Mouse (Mus musculus) liver (tissue): Measurements from ENCODE around the gene Lifr.

ENCODE experiments used
- DNase-seq: peaks from one replicate; pipeline ENCODE4 v3.0.0-alpha.2; 2020; ENCODE audit warnings: mixed read lengths

The Lifr gene

DNA sequence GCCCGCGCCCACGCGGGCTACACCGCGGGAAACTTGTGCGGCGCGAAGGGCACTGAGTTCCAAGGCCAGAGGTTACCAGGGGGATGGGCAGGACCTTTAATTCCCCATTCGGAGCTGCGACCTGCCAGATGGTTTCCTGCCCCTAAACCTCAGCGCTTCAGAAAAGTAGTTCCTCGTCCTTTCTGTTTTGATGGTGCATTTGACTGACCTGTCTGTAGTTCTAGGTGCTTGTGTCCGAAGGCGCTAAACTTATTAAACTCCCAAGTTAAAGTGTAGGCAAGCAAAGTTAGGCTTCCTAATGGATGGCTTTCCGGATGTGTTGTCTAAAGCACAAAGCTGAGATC lies 39.5 kb downstream of the Lifr start:
- DNase-seq: no peak

DNA sequence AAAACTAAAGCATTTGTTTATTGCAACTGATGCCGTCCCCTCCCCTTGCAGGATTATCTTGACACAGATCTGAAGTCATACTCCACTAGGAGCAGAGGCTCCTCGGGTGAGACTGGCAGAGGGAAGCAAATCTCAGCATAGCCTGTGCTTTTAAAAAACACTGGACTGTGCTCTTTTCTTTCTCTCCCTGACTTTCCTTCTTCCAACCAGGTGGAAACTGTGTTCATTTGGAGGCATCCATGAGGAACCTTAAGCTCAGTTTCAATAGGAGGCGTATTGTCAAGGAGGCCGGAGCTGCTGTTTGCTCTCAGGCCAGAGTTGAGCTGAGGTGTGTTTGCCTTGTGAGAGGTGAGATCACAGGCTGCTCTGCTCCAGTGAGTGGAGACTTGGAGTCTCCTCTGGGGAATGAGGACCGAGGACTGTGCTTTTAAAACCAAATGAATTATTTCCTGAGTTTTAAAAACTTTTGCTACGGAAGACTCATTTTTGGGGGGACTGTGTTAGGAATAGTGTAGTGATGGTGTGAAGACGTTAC lies 40.3 kb downstream of the Lifr start:
- DNase-seq: no peak

DNA sequence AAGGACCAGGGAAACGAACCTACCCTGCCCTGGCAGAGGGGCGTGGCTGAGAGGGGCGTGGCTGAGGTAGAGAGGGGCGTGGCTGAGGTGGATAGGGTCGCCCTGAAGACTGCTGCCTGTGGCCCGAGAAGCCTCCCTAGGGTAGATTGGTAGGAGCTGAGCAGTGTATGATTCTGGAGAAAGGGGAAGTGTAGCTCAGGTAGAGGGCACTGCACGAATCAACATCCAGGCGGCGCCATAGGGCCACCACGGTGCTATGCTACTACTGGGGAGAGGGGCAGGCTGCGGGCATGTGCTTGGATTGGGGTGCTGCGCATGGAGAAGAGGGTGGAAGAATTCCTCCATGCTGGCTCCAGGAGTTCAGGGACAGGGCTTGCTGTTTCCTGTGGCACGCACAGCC lies 42.3 kb downstream of the Lifr start:
- peak; percentile 19 for DNase-seq

DNA sequence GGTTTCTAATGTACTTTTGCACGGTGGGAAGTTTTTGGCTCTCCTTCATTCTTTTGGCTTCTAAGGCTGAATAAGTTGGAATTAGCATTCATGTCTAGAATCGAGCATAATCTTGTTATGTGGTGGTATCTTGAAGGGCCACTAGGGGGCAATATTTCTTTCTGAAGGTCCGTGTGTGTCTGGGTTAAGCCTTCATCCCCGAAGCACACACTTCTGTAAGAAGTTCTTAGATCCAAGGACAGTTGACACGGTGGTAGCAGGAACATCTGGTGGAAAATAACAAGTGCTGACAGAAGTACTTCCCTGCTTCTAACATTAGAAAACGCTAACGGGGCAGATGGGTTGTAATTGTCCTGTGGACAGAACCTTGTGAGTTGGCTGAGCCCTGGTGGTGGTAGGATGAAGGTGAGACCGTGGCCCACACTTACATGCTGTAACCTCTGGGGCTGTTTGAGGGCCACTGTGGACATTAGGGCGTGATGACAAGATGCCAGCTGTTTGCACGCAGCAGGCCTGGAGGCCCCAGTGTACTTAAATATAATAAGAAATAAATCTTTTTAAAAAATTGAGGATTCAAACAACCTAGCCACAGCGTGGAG lies 44.1 kb downstream of the Lifr start:
- no peak for DNase-seq

DNA sequence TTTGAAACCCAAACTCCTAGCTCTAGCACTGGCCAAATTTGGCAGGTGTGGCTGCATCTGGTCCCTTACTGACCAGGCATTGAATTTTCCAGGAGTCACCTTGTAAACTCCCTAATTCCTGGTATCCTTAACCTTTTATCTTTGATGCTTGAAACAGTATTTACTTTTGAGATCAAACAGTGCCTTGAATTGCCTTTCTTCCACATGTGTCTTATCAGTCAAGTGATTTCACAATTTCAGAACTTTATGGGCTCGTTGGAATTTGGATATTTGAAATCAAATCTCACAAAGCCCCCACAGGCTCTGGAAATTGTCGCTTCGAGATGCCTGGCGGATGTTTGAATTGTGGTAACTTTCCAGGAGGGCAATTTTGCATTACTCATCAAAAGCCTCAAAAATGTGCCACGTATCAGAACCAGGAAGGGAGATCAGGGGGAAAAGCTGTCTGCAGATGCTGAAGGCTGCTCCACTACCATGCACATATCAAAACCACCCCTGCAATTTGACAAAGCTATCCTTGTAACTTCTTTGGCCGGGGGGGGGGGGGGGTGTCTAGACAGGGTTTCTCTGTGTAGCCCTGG lies 45.7 kb downstream of the Lifr start:
- DNase-seq: no peak

DNA sequence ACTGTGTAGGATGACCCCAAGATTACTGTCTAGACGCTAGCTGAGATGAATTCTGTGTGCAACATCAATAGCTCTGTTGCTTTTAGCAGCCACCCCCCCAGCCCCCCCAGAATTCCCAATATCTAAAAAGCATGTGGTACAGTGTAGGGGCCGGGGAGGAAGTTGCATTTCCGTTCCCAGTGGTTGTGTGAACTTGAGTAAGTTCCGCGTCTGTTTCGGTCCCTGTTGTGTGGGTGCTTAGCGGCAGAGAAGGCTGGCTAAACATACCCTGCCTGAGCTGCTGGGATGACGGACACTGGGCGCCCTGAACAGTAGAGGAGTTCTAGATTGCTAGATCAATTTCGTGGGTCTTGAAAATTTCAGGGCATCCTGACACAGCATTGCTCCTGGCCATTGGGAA lies 46.5 kb downstream of the Lifr start:
- no peak for DNase-seq

DNA sequence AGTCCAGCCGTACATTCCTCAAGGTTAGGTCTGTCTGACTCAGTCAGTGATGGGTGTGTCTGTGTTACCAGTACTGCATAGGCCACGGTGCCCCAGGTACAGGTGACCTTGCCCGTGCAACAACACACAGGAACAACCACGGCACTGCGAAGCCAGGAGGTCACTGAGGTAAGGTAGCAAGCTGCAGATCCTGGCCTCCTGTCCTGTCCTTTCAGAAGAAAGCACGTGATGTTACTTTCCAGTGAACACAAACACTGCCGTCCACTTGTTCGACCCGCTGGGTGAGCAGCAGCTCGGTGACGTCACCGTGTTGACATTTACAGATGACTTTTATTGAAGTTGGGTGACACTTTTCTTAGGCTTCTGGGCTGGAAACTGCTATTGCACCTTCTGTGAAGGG lies 47.2 kb downstream of the Lifr start:
- peak; percentile 16 for DNase-seq

DNA sequence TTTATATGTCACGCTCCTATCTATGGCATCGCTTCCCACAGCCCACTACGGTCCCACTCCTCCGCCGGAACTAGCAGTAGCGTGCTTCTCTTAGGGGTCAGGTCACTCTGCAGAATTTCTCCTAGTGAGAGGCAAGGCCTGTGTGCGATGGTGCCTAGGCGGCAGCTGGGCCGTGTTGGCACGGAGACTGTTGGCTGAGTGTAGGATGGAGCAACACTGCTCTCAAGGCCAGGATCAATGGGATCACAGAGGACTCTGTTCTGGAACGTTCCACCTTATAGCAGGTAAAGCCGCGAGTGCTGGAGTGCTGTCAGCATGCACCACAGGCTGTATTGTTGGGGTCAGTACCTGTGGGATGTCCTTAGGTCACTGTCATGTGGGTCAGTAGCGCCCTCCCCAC lies 48.1 kb downstream of the Lifr start:
- DNase-seq: no peak

DNA sequence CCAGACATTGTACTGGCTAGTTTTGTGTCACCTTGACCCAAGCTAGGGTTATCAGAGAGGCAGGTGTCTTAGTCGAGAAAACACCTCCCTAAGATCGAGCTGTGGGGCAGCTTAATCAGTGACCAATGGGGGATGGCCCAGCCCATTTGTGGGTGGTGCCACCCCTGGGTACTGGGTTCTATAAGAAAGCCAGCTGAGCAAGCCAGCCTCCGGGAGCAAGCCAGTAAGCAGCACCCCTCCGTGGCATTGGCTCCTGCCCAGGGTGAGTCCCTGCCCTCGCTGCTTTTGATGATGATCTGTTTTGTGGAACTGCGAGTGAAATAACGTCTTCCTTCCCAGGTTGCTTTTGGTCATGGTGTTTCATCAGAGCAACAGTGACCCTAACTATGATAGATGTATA lies 49.9 kb downstream of the Lifr start:
- no peak for DNase-seq

DNA sequence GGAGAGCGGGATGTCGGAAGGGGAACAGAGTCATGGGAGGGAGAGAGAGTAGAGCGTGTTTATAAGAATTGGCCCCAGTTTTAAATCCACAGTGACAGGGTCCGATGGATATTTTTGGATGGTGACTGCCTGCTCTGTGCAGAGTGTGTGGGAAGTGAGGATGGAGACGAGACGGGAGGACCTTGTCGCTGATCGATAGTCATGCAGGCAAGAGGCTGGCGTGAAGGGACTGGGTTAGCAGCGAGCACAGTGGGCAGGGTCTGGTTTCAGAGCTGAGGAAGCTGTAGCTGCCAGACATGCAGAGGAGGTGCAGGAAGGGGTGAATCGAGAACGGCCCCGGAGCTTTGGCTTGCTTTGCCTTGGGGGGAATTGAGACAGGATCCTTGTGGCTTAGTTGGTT lies 50.8 kb downstream of the Lifr start:
- no peak for DNase-seq

DNA sequence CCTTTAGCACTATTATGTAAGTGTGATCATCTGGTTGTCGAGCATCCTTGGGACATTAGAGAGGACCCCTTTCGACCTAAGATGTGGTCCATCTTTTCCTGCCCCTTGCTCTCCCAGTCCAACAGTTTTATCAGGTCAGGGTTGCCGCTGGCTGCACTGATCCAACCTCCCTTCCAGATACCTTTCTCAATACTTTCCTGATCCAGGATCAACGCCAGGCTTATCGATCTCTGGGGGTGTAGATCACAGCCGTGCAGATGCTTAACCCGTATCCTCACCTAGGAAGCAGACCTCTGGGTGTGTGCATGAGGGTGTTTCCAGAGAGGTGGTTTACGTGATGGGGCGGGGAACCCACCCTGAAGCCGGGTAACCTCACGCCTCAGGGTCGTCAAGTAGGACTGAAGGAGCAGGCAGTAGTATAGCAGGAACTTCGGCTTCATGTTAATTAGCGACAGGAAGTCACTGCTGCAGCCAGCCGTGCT lies 53.3 kb downstream of the Lifr start:
- no peak for DNase-seq

DNA sequence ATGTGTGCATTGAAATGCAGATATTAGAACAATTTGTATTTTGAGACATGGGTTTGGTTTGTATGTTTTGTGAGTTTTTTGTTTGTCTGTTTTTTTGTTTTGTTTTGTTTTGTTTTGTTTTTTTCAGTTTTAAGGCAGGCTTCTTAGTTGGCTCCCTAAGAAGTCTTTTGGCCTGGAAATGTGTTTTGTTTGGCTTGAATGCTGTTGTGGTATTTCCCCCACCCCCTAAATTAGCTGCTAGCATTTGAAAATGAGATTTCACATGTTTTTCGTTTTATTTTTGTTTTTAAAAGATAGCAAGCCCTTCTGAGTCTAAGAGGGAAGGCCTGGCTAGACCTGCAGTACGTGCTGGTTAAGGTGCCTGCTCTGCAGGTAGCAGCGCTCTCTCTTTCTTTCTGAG lies 54.1 kb downstream of the Lifr start:
- DNase-seq: no peak

DNA sequence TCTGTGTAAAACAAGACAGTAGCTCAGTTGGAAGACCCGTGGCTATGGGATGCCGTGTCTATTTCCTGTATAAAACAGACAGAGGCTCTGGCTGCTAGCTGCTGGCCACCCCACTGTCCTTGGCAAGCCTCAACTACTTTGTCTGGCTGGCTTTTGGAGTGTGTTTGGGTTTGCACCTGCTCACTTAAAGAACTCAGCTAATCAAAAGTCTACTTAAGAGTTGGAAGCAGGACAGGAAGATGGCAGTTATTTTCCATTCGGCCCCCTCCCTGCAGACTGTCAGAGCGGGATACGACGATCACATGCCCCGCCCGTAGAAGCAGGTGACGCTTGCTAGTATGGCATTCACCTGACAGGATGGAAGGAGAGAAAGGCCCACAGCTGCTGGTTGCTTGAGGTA lies 54.5 kb downstream of the Lifr start:
- DNase-seq: no peak

DNA sequence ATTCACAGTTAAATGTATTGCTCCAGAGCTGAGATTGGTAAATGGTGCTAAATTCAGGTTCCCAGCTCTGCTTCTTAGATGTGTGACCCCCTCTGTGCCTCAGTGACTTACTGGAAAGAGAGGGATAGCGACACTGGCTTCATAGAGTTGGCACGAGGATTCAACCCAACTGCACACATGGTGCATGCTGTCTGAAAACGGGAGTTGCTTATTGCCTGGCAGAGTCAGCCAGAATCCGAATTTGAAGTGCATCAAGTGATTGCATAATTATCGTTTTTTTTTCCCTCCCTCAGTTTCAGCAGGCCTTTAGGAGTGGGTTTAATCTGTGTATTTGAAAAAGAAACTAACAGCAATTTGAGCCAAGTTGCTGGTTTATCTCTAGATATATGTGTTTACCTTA lies 55.1 kb downstream of the Lifr start:
- no peak for DNase-seq

DNA sequence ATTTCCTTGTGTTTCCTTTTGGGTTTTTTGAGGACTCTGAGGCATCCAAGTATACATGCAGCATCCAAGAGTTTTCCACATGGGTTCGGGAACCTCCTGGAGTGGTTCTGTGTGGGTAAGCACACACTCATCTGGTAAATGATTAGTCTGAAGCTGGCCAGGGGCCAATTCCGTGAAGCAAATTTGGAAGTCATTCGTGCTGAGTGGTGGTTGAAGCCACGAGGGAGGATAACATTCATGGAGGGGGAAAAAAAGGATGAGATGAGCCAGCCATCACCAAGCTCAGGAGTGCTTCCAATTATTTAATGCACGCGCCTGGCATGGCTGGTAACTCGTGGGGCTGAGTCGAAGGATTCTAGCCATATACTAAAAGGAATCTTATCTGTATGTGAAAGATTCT lies 56.1 kb downstream of the Lifr start:
- no peak for DNase-seq

DNA sequence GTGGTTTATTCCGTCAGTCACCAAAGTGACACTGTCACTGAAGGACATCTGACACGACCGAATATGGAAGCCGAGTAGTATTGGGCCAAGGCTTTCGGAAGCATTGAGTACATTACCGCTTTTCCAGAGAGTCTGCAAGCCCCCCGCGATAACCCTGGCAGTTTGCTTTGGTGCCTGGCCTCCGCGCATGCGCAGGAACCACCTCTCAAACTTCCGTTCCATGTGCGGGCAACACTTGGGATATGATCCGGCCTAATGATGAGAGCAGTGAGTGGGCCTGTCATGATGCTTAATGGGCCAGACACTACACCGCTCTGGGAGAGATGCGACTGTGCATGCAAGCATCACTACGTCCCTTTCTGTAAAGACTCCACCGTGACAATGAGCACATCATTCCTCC lies 59.4 kb downstream of the Lifr start:
- no peak for DNase-seq

DNA sequence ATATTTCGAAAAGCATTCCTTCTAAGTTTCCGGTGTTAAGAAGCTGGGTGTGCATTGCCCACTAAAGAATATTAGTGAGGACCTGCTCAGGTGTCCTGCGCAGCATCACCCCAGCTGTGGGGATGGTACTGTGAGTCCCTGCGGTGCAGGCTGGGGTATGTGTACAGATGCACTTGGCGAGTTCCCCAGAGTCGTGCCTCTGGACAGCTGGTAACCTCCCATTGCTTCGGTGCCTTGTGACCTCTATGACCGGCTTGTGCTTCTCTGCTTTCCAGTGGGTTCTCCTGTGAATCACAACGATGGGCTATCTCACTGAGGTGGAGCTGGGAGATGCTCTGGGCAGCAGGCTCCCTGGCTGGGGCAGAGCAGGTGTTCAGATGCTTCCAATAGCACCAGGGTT lies 60.2 kb downstream of the Lifr start:
- DNase-seq: no peak

DNA sequence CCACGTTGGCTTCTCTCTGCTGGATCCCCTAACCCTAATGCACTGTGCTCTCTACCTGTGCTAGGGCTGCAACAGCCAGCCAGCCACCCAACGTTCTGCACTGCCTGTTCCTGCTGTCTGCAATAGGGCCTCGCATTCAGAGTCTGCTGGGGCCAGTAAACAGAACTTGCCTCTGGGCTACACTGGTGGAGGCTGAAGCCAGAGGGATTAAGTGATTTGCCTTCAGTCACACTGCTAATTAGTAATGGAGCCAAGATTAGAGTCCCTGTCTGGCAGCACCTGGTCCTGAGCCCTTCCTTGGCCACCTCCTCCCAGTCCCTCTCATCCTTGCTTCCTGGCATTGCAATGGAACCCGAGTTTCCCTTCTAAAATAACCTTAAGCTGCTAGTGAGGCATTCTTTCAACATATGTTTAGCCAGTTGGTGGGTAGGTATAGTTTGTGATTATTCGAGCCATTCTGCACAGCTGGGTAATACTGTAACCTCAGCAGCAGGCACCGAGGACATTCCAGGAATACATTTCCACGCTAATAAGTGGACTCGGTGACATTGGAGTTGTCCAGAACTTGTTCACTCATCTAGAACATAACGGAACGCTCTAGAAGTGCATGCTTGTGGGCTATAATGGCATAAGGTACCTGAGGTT lies 61.8 kb downstream of the Lifr start:
- DNase-seq: no peak

DNA sequence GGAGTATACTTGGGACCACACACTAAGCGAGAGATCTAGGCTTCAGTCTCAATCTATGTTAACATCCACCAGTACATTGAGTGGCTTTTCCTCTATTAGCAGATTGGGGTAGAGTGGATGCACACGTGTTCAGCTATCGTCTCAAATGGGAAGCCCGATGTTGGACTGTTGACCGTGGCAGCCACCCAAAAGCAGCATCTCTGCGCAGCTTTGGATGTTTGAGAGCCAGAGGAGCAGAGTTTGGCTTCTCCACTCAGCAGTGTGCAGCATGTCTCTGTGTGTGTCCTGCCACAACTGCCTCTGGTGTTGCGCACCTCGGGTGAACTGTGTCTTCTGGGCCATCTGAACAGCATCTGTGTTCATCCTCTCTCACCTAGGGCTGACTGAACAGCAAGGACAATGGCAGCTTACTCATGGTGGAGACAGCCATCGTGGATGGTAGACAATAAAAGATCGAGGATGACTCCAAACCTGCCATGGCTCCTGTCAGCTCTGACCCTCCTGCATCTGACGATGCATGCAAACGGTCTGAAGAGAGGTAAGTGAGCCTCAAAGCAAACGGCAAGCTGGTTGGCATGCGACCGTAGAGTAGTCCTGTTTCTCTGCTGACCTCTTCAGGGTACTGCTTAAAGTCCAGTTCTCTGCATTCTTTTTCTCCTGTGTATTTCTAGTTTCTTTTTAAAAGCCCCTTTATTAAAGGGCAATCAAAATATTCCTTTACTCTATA lies 63.8 kb downstream of the Lifr start:
- DNase-seq: no peak

DNA sequence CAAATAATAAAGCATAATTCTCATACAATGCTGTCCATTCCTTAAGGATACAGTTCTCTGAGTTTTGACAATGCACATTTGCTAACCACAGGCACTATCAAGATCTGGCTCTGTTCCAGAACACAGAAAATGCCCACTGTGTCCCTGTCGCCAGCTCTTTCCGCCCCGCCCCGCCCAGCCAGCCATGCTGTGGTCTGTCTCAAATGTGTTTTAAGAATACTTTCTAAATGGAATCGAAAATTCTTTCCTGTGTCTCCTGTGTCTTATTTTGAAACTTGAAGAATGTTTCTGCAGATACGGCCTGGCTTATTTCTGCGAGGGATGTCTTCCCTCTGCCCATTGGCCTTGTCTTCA lies 64.3 kb downstream of the Lifr start:
- DNase-seq: no peak

DNA sequence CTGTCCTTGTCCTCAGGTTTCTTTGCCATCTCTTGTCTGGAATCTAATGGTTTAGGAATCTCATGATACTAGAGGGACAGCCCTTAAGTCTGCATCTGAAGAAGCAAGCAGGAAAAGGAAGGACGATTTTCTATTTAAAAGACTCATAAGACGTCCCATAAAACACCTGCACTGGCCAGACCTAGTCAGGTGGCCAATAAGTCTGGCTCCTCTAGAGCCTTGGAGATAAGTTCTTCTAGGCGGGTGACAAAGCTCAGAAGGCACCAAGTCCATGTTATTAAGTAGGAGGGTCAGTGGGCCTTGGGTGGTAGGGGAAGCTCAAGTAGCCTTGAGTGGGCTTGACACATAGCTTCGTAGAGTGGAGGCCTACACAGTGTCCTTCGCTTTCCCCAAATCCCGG lies 67.2 kb downstream of the Lifr start:
- no peak for DNase-seq

DNA sequence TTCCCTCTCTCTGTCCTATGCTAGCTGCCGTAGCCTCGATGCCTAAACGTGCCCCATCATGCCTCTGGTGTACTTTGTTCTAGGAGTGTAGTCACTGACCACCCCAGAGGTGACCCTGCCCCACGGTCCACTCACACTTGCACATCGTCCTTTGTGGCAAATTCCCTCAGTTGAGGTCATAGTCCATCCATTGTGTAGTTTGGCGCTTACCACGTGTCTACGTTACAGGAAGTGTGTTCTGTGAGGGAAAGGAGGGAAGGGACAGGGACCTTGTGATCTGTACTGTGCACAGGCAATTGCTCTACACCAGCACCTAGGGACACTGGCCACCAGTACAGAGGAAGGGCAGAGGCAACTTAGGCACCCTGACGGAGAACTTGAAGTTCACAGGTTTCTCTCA lies 69.5 kb downstream of the Lifr start:
- no peak for DNase-seq

DNA sequence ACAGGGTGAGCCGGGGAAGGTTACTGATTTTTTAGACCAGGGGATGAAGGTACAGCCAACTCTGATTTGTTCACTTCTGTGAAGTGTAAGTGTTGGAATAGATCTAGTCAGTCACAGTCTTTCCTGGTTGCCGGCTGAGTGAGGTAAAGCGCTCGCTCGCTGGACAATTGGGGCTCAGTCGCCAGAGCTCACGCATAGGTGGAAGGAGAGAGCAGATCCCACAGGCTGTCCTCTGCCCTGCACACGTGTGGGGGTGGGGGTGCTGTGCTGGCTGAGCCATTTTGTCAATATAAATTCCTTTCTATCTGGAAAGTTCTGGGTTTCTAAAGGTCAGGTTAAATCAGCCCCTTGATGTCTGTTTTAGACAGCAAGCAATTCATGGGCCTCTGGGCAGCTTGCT lies 69.9 kb downstream of the Lifr start:
- DNase-seq: no peak

DNA sequence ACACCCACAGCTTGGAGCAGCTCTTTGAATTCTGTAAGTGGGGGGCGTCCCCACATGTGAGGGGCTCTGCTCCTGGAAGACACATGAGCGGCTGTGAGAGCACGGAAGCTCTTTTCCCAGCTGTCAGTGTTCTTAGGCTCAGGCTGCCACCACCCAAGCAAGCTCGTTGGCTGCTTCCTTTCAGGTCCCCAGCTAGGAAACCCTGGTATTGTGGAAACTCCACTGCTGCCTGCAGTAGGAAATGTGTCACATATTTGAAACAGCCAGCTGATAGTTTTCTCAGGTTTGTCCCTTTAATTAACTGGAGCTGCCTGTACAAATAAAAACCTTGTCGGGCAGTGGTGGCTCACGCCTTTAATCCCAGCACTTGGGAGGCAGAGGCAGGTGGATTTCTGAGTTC lies 73.4 kb downstream of the Lifr start:
- no peak for DNase-seq
